Mouse (Mus musculus): ENCODE data around the gene Fli1. TPM values are rescaled to one million over a fixed set of nuclear protein-coding genes. Genes with fewer than 3 reads are reported as not detected.

Gene Fli1
- polyA plus RNA-seq, 1 experiment from 2014 or later = 48.0 TPM

GRCm38 (mm10) chr9:32400212-32400611, 142.4 kb downstream of the Fli1 start:
- 73% methylated on average over 2 of the region's 2 CpGs for WGBS
- no peaks in the 10 kb centered on the region for H3K4me1 ChIP-seq (ENCODE audit: control insufficient read depth, insufficient read depth, low read length)
- no peak overlapping the region for H3K27ac ChIP-seq (replicated peaks; ENCODE audit: low read depth, low read length)
- H3K27me3 ChIP-seq (ENCODE audit: control insufficient read depth, insufficient read depth, low read length) = no peaks in the 10 kb centered on the region
- no peak overlapping the region for H3K4me2 ChIP-seq (ENCODE audit: low read depth, low read length)
- H3K9me3 ChIP-seq (replicated peaks; ENCODE audit: control insufficient read depth, low read length) = no peaks in the 10 kb centered on the region
- H3K36me3 ChIP-seq (replicated peaks; ENCODE audit: control insufficient read depth, insufficient read depth, low read depth, low read length) = no peaks in the 10 kb centered on the region
- H3K4me3 ChIP-seq (ENCODE audit: low read depth, low read length) = no peak overlapping the region
- H3K9ac ChIP-seq (replicated peaks; ENCODE audit: low read length) = no peak overlapping the region
- DNase-seq (ENCODE audit: low spot score) (no peak), ATAC-seq (replicated peaks; ENCODE audit: insufficient number of reproducible peaks, low FRiP score, low TSS enrichment, low read depth) (no peak)

GRCm38 (mm10) chr9:32394761-32395161, 147.9 kb downstream of the Fli1 start:
- Histone ChIP-seq H3K9ac (replicated peaks; ENCODE audit: low read length) (no peak overlapping the region), H3K9me3 (replicated peaks; ENCODE audit: control insufficient read depth, low read length) (no peaks in the 10 kb centered on the region), H3K4me1 (ENCODE audit: control insufficient read depth, insufficient read depth, low read length) (no peaks in the 10 kb centered on the region), H3K36me3 (replicated peaks; ENCODE audit: control insufficient read depth, insufficient read depth, low read depth, low read length) (no peaks in the 10 kb centered on the region), H3K27ac (replicated peaks; ENCODE audit: low read depth, low read length) (no peak overlapping the region), H3K4me3 (ENCODE audit: low read depth, low read length) (no peak overlapping the region), H3K4me2 (ENCODE audit: low read depth, low read length) (no peak overlapping the region), H3K27me3 (ENCODE audit: control insufficient read depth, insufficient read depth, low read length) (no peaks in the 10 kb centered on the region)
- DNase-seq (ENCODE audit: low spot score) (no peak), ATAC-seq (replicated peaks; ENCODE audit: insufficient number of reproducible peaks, low FRiP score, low TSS enrichment, low read depth) (no peak)
- WGBS = 90% methylated on average over 4 of the region's 4 CpGs

GRCm38 (mm10) chr9:32392716-32393115, 149.9 kb downstream of the Fli1 start:
- Histone ChIP-seq H3K27ac (replicated peaks; ENCODE audit: low read depth, low read length) (no peak overlapping the region), H3K27me3 (ENCODE audit: control insufficient read depth, insufficient read depth, low read length) (no peaks in the 10 kb centered on the region), H3K4me1 (ENCODE audit: control insufficient read depth, insufficient read depth, low read length) (no peaks in the 10 kb centered on the region), H3K9ac (replicated peaks; ENCODE audit: low read length) (no peak overlapping the region), H3K9me3 (replicated peaks; ENCODE audit: control insufficient read depth, low read length) (no peaks in the 10 kb centered on the region), H3K4me3 (ENCODE audit: low read depth, low read length) (no peak overlapping the region), H3K36me3 (replicated peaks; ENCODE audit: control insufficient read depth, insufficient read depth, low read depth, low read length) (no peaks in the 10 kb centered on the region), H3K4me2 (ENCODE audit: low read depth, low read length) (no peak overlapping the region)
- 86% methylated on average over 6 of the region's 6 CpGs for WGBS
- DNase-seq (ENCODE audit: low spot score) (no peak), ATAC-seq (replicated peaks; ENCODE audit: insufficient number of reproducible peaks, low FRiP score, low TSS enrichment, low read depth) (no peak)

- DNase-seq (ENCODE audit: low spot score) = no peak
- Histone ChIP-seq H3K4me3 (ENCODE audit: low read depth, low read length) (no peak overlapping the region), H3K27ac (replicated peaks; ENCODE audit: low read depth, low read length) (no peak overlapping the region), H3K9ac (replicated peaks; ENCODE audit: low read length) (no peak overlapping the region), H3K9me3 (replicated peaks; ENCODE audit: control insufficient read depth, low read length) (no peaks in the 10 kb centered on the region), H3K36me3 (replicated peaks; ENCODE audit: control insufficient read depth, insufficient read depth, low read depth, low read length) (no peaks in the 10 kb centered on the region), H3K27me3 (ENCODE audit: control insufficient read depth, insufficient read depth, low read length) (no peaks in the 10 kb centered on the region), H3K4me2 (ENCODE audit: low read depth, low read length) (no peak overlapping the region), H3K4me1 (ENCODE audit: control insufficient read depth, insufficient read depth, low read length) (no peaks in the 10 kb centered on the region)
- no peak for ATAC-seq (replicated peaks; ENCODE audit: insufficient number of reproducible peaks, low FRiP score, low TSS enrichment, low read depth)
- 86% methylated on average over 9 of the region's 9 CpGs for WGBS
Observed at GRCm38 (mm10) chr9:32391701-32392100, 151.0 kb downstream of the Fli1 start.

GRCm38 (mm10) chr9:32391092-32391491, 151.6 kb downstream of the Fli1 start:
- no peak for DNase-seq (ENCODE audit: low spot score)
- no peak overlapping the region for H3K4me3 ChIP-seq (ENCODE audit: low read depth, low read length)
- 82% methylated on average over 5 of the region's 5 CpGs for WGBS
- no peaks in the 10 kb centered on the region for H3K9me3 ChIP-seq (replicated peaks; ENCODE audit: control insufficient read depth, low read length)
- H3K27me3 ChIP-seq (ENCODE audit: control insufficient read depth, insufficient read depth, low read length) = no peaks in the 10 kb centered on the region
- H3K4me1 ChIP-seq (ENCODE audit: control insufficient read depth, insufficient read depth, low read length) = no peaks in the 10 kb centered on the region
- no peak overlapping the region for H3K27ac ChIP-seq (replicated peaks; ENCODE audit: low read depth, low read length)
- H3K36me3 ChIP-seq (replicated peaks; ENCODE audit: control insufficient read depth, insufficient read depth, low read depth, low read length) = no peaks in the 10 kb centered on the region
- no peak overlapping the region for H3K9ac ChIP-seq (replicated peaks; ENCODE audit: low read length)
- no peak for ATAC-seq (replicated peaks; ENCODE audit: insufficient number of reproducible peaks, low FRiP score, low TSS enrichment, low read depth)
- H3K4me2 ChIP-seq (ENCODE audit: low read depth, low read length) = no peak overlapping the region

GRCm38 (mm10) chr9:32388120-32388519, 154.5 kb downstream of the Fli1 start:
- H3K9ac ChIP-seq (replicated peaks; ENCODE audit: low read length) = no peak overlapping the region
- H3K4me1 ChIP-seq (ENCODE audit: control insufficient read depth, insufficient read depth, low read length) = no peaks in the 10 kb centered on the region
- H3K9me3 ChIP-seq (replicated peaks; ENCODE audit: control insufficient read depth, low read length) = no peaks in the 10 kb centered on the region
- H3K36me3 ChIP-seq (replicated peaks; ENCODE audit: control insufficient read depth, insufficient read depth, low read depth, low read length) = no peaks in the 10 kb centered on the region
- no peak for DNase-seq (ENCODE audit: low spot score)
- 92% methylated on average over 1 of the region's 1 CpGs for WGBS
- H3K27ac ChIP-seq (replicated peaks; ENCODE audit: low read depth, low read length) = no peak overlapping the region
- no peaks in the 10 kb centered on the region for H3K27me3 ChIP-seq (ENCODE audit: control insufficient read depth, insufficient read depth, low read length)
- no peak overlapping the region for H3K4me3 ChIP-seq (ENCODE audit: low read depth, low read length)
- ATAC-seq (replicated peaks; ENCODE audit: insufficient number of reproducible peaks, low FRiP score, low TSS enrichment, low read depth) = no peak
- H3K4me2 ChIP-seq (ENCODE audit: low read depth, low read length) = no peak overlapping the region

- H3K27ac ChIP-seq (replicated peaks; ENCODE audit: low read depth, low read length) = no peak overlapping the region
- H3K9ac ChIP-seq (replicated peaks; ENCODE audit: low read length) = no peak overlapping the region
- H3K27me3 ChIP-seq (ENCODE audit: control insufficient read depth, insufficient read depth, low read length) = no peaks in the 10 kb centered on the region
- DNase-seq (ENCODE audit: low spot score) (no peak), ATAC-seq (replicated peaks; ENCODE audit: insufficient number of reproducible peaks, low FRiP score, low TSS enrichment, low read depth) (no peak)
- H3K4me2 ChIP-seq (ENCODE audit: low read depth, low read length) = no peak overlapping the region
- H3K4me3 ChIP-seq (ENCODE audit: low read depth, low read length) = no peak overlapping the region
- WGBS = 73% methylated on average over 4 of the region's 4 CpGs
- no peaks in the 10 kb centered on the region for H3K4me1 ChIP-seq (ENCODE audit: control insufficient read depth, insufficient read depth, low read length)
- H3K9me3 ChIP-seq (replicated peaks; ENCODE audit: control insufficient read depth, low read length) = no peaks in the 10 kb centered on the region
- H3K36me3 ChIP-seq (replicated peaks; ENCODE audit: control insufficient read depth, insufficient read depth, low read depth, low read length) = no peaks in the 10 kb centered on the region
Observed at GRCm38 (mm10) chr9:32384906-32385305, 157.8 kb downstream of the Fli1 start.

- no peak for DNase-seq (ENCODE audit: low spot score)
- H3K27ac ChIP-seq (replicated peaks; ENCODE audit: low read depth, low read length) = no peak overlapping the region
- ATAC-seq (replicated peaks; ENCODE audit: insufficient number of reproducible peaks, low FRiP score, low TSS enrichment, low read depth) = no peak
- H3K9ac ChIP-seq (replicated peaks; ENCODE audit: low read length) = no peak overlapping the region
- H3K9me3 ChIP-seq (replicated peaks; ENCODE audit: control insufficient read depth, low read length) = no peaks in the 10 kb centered on the region
- H3K4me2 ChIP-seq (ENCODE audit: low read depth, low read length) = no peak overlapping the region
- no peaks in the 10 kb centered on the region for H3K4me1 ChIP-seq (ENCODE audit: control insufficient read depth, insufficient read depth, low read length)
- H3K4me3 ChIP-seq (ENCODE audit: low read depth, low read length) = no peak overlapping the region
- no peaks in the 10 kb centered on the region for H3K27me3 ChIP-seq (ENCODE audit: control insufficient read depth, insufficient read depth, low read length)
- 89% methylated on average over 5 of the region's 5 CpGs for whole genome bisulfite sequencing
- H3K36me3 ChIP-seq (replicated peaks; ENCODE audit: control insufficient read depth, insufficient read depth, low read depth, low read length) = no peaks in the 10 kb centered on the region
Observed at GRCm38 (mm10) chr9:32376863-32377590, 165.6 kb downstream of the Fli1 start.
